Mouse (Mus musculus) adrenal gland, postnatal 0 days (tissue): ENCODE results near the gene Vsig4. TPM values are rescaled to one million over a fixed set of nuclear protein-coding genes. Genes with fewer than 3 reads are reported as not detected.

ENCODE experiments used
- microRNA-seq: library from miRNA; unstranded; fragments of <30 nt; microRNA quantifications from one replicate; pipeline ENCODE4, GENCODE M21; 2016; ENCODE audit warnings: borderline replicate concordance; ENCODE audit not compliant: insufficient number of aligned reads
- polyA plus RNA-seq: library from polyadenylated mRNA; unstranded; fragments of >200 nt; fragmentation: Nextera tagmentation; extraction: Ambion mirVana; gene quantifications from 2 replicates; pipeline ENCODE4 v1.2.1, GENCODE M21; 2015

Vsig4 gene
- polyA plus RNA-seq, result 0.76 and 1.2 TPM in 2 replicates

GRCm38 (mm10) chrX:96293338-96293737, at the start of gene Vsig4:
TSS of gene Vsig4 (minus strand) at chrX:96293438.

Small RNA genes within 50 kb of the gene (microRNA-seq; reads per million reads assigned to microRNA genes)
- gene Mir223, result 1,029 reads per million, percentile 77 among the genes with 10 or more reads in this experiment

Other genes with a start within 250 kb of the Vsig4 start
- gene Msn, start 197.4 kb downstream of the Vsig4 start, polyA plus RNA-seq, result 86.8 and 91.5 TPM in 2 replicates
- 7.6 and 8.6 TPM in 2 replicates for gene Heph, start 161.9 kb upstream of the Vsig4 start, polyA plus RNA-seq
- gene Hsf3, start 162.9 kb upstream of the Vsig4 start, polyA plus RNA-seq, result 0.08 TPM in 1 of 2 replicates, not detected in the other